Mouse (Mus musculus) neural tube, embryonic 14.5 days (tissue): ENCODE data around the gene Fgfr2. TPM values are rescaled to one million over a fixed set of nuclear protein-coding genes. Genes with fewer than 3 reads are reported as not detected.

Source experiments
- ATAC-seq: fragments of 200-750 bp; cut with Nextera tagmentation; 2 replicates; pipeline ENCODE4 v1.8.0; 2017; ENCODE audit warnings: low read depth, mild to moderate bottlenecking, moderate TSS enrichment, moderate library complexity
- H3K27ac ChIP-seq: fragments of 300-500 bp; sonication (generic); 2 replicates; pipeline ENCODE4 v1.5.1; 2014; ENCODE audit warnings: low read depth, mild to moderate bottlenecking, control low read depth, low read length, moderate library complexity, mixed read lengths
- H3K27me3 ChIP-seq: fragments of 300-500 bp; sonication (generic); 2 replicates; pipeline ENCODE4 v1.6.1; 2014; ENCODE audit warnings: low read length; ENCODE audit not compliant: control insufficient read depth, insufficient read depth
- H3K36me3 ChIP-seq: fragments of 300-500 bp; sonication (generic); 2 replicates; pipeline ENCODE4 v1.6.1; 2014; ENCODE audit warnings: low read length, mixed read lengths; ENCODE audit not compliant: control insufficient read depth, insufficient read depth
- H3K4me1 ChIP-seq: fragments of 300-500 bp; sonication (generic); 2 replicates; pipeline ENCODE4 v1.6.1; 2014; ENCODE audit warnings: low read length; ENCODE audit not compliant: control insufficient read depth, insufficient read depth
- H3K4me2 ChIP-seq: fragments of 300-500 bp; sonication (generic); 2 replicates; pipeline ENCODE4 v1.6.1; 2014; ENCODE audit warnings: mild to moderate bottlenecking, low read depth, low read length, control low read depth
- H3K4me3 ChIP-seq: fragments of 300-500 bp; sonication (generic); 2 replicates; pipeline ENCODE4 v1.5.1; 2014; ENCODE audit warnings: low read depth, low read length, control low read depth, mixed read lengths
- H3K9ac ChIP-seq: fragments of 300-500 bp; sonication (generic); replicated peaks from 2 replicates; pipeline ENCODE4 v1.6.1; 2014; ENCODE audit warnings: low read depth, mild to moderate bottlenecking, control low read depth, low read length, mixed read lengths
- H3K9me3 ChIP-seq: fragments of 300-500 bp; sonication (generic); 2 replicates; pipeline ENCODE4 v1.6.1; 2016; ENCODE audit warnings: low read length; ENCODE audit not compliant: control insufficient read depth
- WGBS: fragments of 180-500 bp; shearing (Covaris S2); extraction: QIAGEN DNeasy Blood & Tissue Kit; methylation state at CpG from one replicate; pipeline ENCODE4 v1.1.7; 2014; 5-methylcytosine and 5-hydroxymethylcytosine counted together
- polyA plus RNA-seq: library from polyadenylated mRNA; unstranded; fragments of >200 nt; fragmentation: Nextera tagmentation; extraction: Ambion mirVana; gene quantifications from 2 replicates; pipeline ENCODE4 v1.2.1, GENCODE M21; 2014

Gene Fgfr2
- polyA plus RNA-seq, 1 experiment from 2014 or later: 28.1 TPM

DNA sequence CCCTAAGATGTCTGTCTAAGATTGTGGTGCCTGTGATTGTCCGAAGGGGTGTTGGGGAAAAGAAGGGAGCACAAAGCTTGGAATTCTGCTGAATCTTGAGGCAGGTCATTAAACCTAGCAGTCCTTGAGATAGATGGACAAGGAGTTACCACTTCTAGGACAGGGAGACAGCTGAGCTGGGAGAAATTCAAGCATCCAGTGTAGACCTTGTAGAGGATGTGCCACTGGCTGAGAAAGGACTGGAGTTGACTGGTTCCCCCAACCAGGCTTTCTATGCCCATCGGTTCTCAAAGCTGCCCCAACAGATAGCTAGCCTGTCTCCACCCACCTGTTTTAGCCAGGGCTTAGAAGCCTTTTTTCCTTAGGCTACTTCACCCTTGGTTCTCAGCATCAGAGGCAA is 1576.7 kb downstream of the Fgfr2 start:
- no peaks in the 10 kb centered on the region for H3K36me3 ChIP-seq
- no peak overlapping the region for H3K27ac ChIP-seq
- WGBS: 5% methylated on average over 2 of the region's 2 CpGs
- no peak overlapping the region for H3K9ac ChIP-seq
- H3K4me1 ChIP-seq: peaks cover 16% of the 10 kb centered on the region
- H3K4me3 ChIP-seq: no peak overlapping the region
- H3K27me3 ChIP-seq: peaks cover 75% of the 10 kb centered on the region
- H3K4me2 ChIP-seq: no peak overlapping the region; the same call in 1 of the 2 replicates
- no peak for ATAC-seq
- no peaks in the 10 kb centered on the region for H3K9me3 ChIP-seq

- Histone ChIP-seq H3K36me3 (no peaks in the 10 kb centered on the region), H3K9me3 (no peaks in the 10 kb centered on the region), H3K9ac (no peak overlapping the region), H3K4me1 (peaks cover 16% of the 10 kb centered on the region), H3K4me2 (no peak overlapping the region), H3K4me3 (no peak overlapping the region), H3K27me3 (peaks cover 73% of the 10 kb centered on the region), H3K27ac (no peak overlapping the region)
- under 1% methylated on average over 13 of the region's 13 CpGs for WGBS
- ATAC-seq: no peak
These were observed 1577.3 kb downstream of the Fgfr2 start for GRCm38 (mm10) chr7:131545701-131546385.

GRCm38 (mm10) chr7:131544871-131545270 is 1578.3 kb downstream of the Fgfr2 start:
- ATAC-seq: no peak
- H3K4me3 ChIP-seq: no peak overlapping the region; the same call in 1 of the 2 replicates
- WGBS: under 1% methylated on average over 5 of the region's 5 CpGs
- peaks cover 71% of the 10 kb centered on the region for H3K27me3 ChIP-seq
- no peaks in the 10 kb centered on the region for H3K36me3 ChIP-seq
- no peaks in the 10 kb centered on the region for H3K9me3 ChIP-seq
- H3K9ac ChIP-seq: no peak overlapping the region
- H3K27ac ChIP-seq: no peak overlapping the region
- H3K4me1 ChIP-seq: peaks cover 16% of the 10 kb centered on the region
- no peak overlapping the region for H3K4me2 ChIP-seq

DNA sequence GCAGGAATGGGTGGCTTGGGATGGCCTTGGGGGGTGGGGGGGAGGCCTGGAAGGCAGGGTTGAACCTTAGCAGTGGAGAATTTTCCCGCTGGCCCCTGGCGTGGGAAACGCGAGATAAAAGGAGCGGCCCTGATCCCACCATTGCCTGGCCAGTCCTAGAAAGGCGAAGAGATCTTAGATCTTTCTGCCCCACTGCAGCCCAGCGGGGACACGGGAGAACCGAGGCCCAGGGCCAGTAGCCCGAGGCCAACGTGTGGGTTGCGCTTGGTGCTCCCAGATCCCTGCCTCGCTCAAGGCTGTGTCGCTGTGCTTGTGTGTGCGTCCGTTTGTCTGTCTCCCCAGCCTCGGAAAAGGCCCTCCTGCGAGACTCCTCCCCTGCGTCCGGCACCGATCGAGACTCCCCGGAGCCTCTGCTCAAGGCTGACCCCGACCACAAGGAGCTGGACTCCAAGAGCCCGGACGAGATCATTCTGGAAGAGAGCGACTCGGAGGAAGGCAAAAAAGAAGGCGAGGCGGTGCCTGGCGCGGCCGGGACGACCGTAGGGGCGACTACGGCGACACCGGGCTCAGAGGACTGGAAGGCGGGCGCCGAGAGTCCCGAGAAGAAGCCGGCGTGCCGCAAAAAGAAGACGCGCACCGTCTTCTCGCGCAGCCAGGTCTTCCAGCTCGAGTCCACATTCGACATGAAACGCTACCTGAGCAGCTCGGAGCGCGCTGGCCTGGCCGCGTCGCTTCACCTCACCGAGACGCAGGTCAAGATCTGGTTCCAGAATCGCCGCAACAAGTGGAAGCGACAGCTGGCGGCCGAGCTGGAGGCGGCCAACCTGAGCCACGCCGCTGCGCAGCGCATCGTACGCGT is 1579.3 kb downstream of the Fgfr2 start:
- Histone ChIP-seq H3K9me3 (no peaks in the 10 kb centered on the region), H3K4me3 (peak overlapping the region; percentile 20), H3K27ac (peak overlapping the region; percentile 16; the same call in 1 of the 2 replicates), H3K4me1 (peaks cover 16% of the 10 kb centered on the region), H3K36me3 (no peaks in the 10 kb centered on the region), H3K4me2 (peak overlapping the region; percentile 1; the same call in 1 of the 2 replicates), H3K9ac (no peak overlapping the region), H3K27me3 (peaks cover 63% of the 10 kb centered on the region)
- no peak for ATAC-seq
- WGBS: under 1% methylated on average over 72 of the region's 75 CpGs

DNA sequence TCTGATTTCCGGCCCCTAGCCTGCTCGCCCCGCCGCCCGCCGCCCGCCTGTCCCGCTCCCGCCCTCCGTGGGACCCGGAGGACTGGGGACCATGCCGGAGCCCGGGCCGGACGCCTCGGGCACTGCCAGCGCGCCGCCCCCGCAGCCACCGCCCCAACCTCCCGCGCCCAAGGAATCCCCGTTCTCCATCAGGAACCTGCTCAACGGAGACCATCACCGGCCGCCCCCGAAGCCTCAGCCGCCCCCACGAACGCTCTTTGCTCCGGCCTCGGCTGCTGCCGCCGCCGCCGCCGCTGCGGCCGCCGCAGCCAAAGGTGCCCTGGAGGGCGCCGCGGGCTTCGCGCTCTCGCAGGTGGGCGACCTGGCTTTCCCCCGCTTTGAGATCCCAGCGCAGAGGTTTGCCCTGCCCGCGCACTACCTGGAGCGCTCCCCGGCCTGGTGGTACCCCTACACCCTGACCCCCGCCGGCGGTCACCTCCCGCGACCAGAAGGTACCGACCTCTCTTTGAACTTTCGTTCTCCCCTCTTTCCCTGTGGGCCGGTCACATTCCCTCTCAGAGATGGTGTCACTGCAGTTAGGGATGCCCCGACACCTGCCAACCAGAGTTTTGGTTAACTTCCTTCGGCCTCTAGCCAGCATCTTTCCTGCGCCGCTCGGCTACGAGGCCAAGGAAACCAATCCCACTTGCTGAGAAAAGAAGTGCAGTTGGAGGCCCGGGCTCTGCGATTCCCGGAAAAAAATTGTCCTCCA is 1580.1 kb downstream of the Fgfr2 start:
- no peak for ATAC-seq
- peaks cover 62% of the 10 kb centered on the region for H3K27me3 ChIP-seq
- under 1% methylated on average over 60 of the region's 71 CpGs for WGBS
- H3K4me3 ChIP-seq: peak overlapping the region; percentile 20
- 0 out of 2 replicates have a peak overlapping the region, but pooled peaks have one; percentile 16 for H3K9ac ChIP-seq
- H3K9me3 ChIP-seq: no peaks in the 10 kb centered on the region
- peak overlapping the region; percentile 34 for H3K4me2 ChIP-seq
- H3K27ac ChIP-seq: peak overlapping the region; percentile 16; the same call in 1 of the 2 replicates
- H3K36me3 ChIP-seq: no peaks in the 10 kb centered on the region
- H3K4me1 ChIP-seq: peaks cover 16% of the 10 kb centered on the region

GRCm38 (mm10) chr7:131542115-131542871 is 1580.9 kb downstream of the Fgfr2 start, which contains the start of gene Hmx3:
Gene Hmx3 (plus strand): TSS chr7:131542867.
- H3K36me3 ChIP-seq: no peaks in the 10 kb centered on the region
- under 1% methylated on average over 59 of the region's 65 CpGs for WGBS
- 0 out of 2 replicates have a peak within 1 kb of the TSS, but pooled peaks have one; percentile 16 for H3K9ac ChIP-seq
- H3K27ac ChIP-seq: peak within 1 kb of the TSS; percentile 16; the same call in 1 of the 2 replicates
- H3K9me3 ChIP-seq: no peaks in the 10 kb centered on the region
- H3K4me1 ChIP-seq: peaks cover 16% of the 10 kb centered on the region
- ATAC-seq: peak; percentile 41; the same call in 1 of the 2 replicates
- peak within 1 kb of the TSS; percentile 34 for H3K4me2 ChIP-seq
- peaks cover 58% of the 10 kb centered on the region for H3K27me3 ChIP-seq
- H3K4me3 ChIP-seq: peak within 1 kb of the TSS; percentile 20

- Histone ChIP-seq H3K36me3 (no peaks in the 10 kb centered on the region), H3K4me2 (peak overlapping the region; percentile 34; the same call in 1 of the 2 replicates), H3K9me3 (no peaks in the 10 kb centered on the region), H3K27ac (no peak overlapping the region), H3K9ac (no peak overlapping the region), H3K27me3 (peaks cover 56% of the 10 kb centered on the region), H3K4me3 (peak overlapping the region; percentile 20; the same call in 1 of the 2 replicates), H3K4me1 (peaks cover 16% of the 10 kb centered on the region)
- no peak for ATAC-seq
- under 1% methylated on average over 41 of the region's 41 CpGs for WGBS
These were observed 1581.7 kb downstream of the Fgfr2 start for GRCm38 (mm10) chr7:131541184-131542114.
